Mouse (Mus musculus) lung, adult 2 months (tissue): ENCODE data around the gene Gas6.

ENCODE experiments used
- CTCF ChIP-seq: fragments of 200-500 bp; IDR thresholded peaks from 2 replicates; pipeline ENCODE4 v1.5.1; 2011; ENCODE audit warnings: mild to moderate bottlenecking, low read length, control low read depth; ENCODE audit not compliant: insufficient read depth
- POLR2A ChIP-seq: fragments of 200-500 bp; IDR thresholded peaks from 2 replicates; pipeline ENCODE4 v1.6.1; 2011; ENCODE audit warnings: low read depth, mild to moderate bottlenecking, control low read depth, low read length, borderline replicate concordance; ENCODE audit errors: extremely low read depth

GRCm38 (mm10) chr8:13504894-13505674 lies 10.8 kb upstream of the Gas6 start:
- TF ChIP-seq CTCF (no peak), POLR2A (no peak)
